Mouse (Mus musculus) lung, adult 2 months (tissue): Measurements from ENCODE around the gene Agfg1.

Experiments used
- CTCF ChIP-seq: fragments of 200-500 bp; IDR thresholded peaks from 2 replicates; pipeline ENCODE4 v1.5.1; 2011; ENCODE audit warnings: mild to moderate bottlenecking, low read length, control low read depth; ENCODE audit not compliant: insufficient read depth
- POLR2A ChIP-seq: fragments of 200-500 bp; IDR thresholded peaks from 2 replicates; pipeline ENCODE4 v1.6.1; 2011; ENCODE audit warnings: low read depth, mild to moderate bottlenecking, control low read depth, low read length, borderline replicate concordance; ENCODE audit errors: extremely low read depth

DNA sequence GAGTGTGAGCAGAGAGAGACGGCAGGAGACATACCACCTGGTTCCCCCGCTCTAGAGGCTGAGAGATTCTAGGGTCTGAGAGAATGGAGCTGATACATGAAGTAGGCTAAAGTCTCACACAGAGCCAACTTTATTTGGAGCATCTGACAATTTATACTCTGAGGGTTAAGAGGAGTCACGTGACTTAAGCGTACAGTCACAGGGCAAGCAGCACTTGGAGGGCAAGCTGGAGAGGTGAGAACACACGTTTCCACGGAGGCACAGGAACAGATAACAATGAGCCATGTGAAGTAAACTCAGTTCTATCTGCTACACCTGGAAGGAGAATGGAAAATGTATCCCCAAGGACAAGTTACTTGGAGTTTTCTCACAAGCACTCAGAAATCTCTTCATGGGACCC is 1.7 kb upstream of the Agfg1 start:
- TF ChIP-seq CTCF (no peak), POLR2A (no peak)
